Mouse (Mus musculus): ENCODE measurements around the gene Dpp7. TPM values are rescaled to one million over a fixed set of nuclear protein-coding genes. Genes with fewer than 3 reads are reported as not detected.

Gene Dpp7
- polyA plus RNA-seq, 1 experiment from 2014 or later: 26.2 TPM

DNA sequence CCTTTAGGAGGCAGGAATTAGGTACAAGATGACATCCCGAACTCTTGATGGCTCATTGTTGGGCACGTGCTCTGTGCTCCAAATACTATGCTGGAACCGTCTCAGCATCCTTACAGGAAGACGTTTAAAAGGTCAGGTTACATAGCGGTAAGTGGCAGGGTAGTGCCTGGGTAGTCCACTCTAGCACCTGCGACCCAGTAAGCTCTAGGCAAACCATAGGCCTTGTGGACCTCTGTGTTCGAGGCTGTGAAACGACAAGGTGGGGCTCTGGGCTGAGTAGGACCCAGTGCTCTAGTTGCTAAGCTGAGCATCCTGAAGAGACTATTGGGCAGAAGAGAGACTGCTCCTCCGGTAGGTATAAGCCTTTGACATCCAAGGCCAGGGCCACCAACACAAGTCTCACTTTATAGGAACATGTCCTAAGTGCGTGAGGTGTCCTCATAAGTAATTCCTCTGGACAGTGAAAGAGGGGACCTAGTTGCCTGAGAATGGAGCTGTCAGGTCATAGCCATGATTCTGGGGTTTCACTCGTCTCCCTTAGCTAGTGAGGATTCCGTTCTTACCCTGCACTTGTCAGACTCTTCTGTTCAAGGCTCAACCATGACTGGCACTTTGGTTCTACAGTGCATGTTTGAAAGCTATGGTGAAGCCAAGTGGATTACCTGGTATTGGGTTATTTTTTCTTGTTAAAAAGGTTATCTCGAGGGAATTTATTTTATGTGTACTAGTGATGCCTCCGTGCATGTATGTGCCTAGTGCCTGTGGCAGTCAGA, 50.4 kb downstream of the Dpp7 start:
- Histone ChIP-seq H3K4me2 (ENCODE audit: low read length) (peak overlapping the region; percentile 77), H3K27ac (ENCODE audit: low read length) (no peak overlapping the region; the same call in 1 of the 2 replicates), H3K9me3 (replicated peaks; ENCODE audit: control insufficient read depth, low read length, poor library complexity, severe bottlenecking) (no peaks in the 10 kb centered on the region), H3K36me3 (ENCODE audit: control insufficient read depth, insufficient read depth, low read length) (peaks cover 21% of the 10 kb centered on the region), H3K9ac (ENCODE audit: low read depth, low read length) (peak overlapping the region; percentile 56), H3K4me3 (ENCODE audit: low read depth, low read length) (peak overlapping the region; percentile 43), H3K4me1 (ENCODE audit: control insufficient read depth, insufficient read depth, low read length) (peaks cover 6% of the 10 kb centered on the region), H3K27me3 (ENCODE audit: control insufficient read depth, insufficient read depth, low read depth, low read length) (peaks cover 35% of the 10 kb centered on the region)
- ATAC-seq: peak; percentile 36
- WGBS: 51% methylated on average over 14 of the region's 14 CpGs

DNA sequence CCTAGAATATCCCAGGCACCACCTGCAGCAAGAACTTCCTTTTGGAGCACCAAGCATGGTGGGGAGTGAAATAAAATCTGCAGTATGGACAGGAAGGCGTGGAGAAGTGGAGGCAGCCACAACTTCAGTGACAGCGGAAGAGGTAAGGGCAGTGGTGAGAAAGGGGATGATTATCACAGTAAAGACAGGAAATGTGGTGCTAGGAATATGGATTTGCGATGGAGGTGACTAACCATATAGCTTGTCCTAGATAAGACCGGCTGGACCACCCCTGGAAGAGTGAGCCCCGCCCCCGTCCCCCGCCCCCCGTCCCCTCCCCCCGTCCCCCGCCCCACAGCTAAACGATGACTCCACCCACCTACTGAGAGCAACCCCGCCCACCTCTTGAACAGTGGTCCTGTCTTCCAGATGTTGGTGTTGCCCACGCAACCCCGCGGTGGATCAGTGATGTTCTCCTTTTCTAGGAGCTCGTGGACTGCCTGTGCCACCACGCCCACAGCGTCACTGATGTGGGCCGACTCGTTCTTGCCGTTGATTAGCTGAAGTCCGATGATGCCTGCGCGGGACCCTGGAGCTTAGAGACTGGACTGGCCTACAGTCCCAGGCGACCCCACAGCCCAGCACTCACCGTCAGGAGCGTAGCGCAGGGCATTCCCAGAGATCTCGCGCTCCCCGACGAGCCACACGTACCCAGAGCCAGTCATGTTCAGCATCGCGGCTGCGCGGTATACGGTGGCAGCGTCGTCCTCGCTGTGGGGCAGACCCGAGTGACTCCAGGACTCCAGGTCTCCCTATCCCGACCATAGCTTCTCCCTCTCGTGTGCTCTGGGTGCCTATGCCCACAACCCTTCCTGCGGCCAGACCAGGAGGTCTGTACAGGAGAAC, 51.3 kb downstream of the Dpp7 start:
- Histone ChIP-seq H3K27ac (ENCODE audit: low read length) (peak overlapping the region; percentile 68), H3K4me1 (ENCODE audit: control insufficient read depth, insufficient read depth, low read length) (peaks cover 6% of the 10 kb centered on the region), H3K9me3 (replicated peaks; ENCODE audit: control insufficient read depth, low read length, poor library complexity, severe bottlenecking) (no peaks in the 10 kb centered on the region), H3K4me3 (ENCODE audit: low read depth, low read length) (peak overlapping the region; percentile 43), H3K36me3 (ENCODE audit: control insufficient read depth, insufficient read depth, low read length) (peaks cover 18% of the 10 kb centered on the region), H3K27me3 (ENCODE audit: control insufficient read depth, insufficient read depth, low read depth, low read length) (peaks cover 27% of the 10 kb centered on the region), H3K4me2 (ENCODE audit: low read length) (peak overlapping the region; percentile 77), H3K9ac (ENCODE audit: low read depth, low read length) (peak overlapping the region; percentile 56)
- 4% methylated on average over 45 of the region's 45 CpGs for WGBS
- ATAC-seq: peak; percentile 81

DNA sequence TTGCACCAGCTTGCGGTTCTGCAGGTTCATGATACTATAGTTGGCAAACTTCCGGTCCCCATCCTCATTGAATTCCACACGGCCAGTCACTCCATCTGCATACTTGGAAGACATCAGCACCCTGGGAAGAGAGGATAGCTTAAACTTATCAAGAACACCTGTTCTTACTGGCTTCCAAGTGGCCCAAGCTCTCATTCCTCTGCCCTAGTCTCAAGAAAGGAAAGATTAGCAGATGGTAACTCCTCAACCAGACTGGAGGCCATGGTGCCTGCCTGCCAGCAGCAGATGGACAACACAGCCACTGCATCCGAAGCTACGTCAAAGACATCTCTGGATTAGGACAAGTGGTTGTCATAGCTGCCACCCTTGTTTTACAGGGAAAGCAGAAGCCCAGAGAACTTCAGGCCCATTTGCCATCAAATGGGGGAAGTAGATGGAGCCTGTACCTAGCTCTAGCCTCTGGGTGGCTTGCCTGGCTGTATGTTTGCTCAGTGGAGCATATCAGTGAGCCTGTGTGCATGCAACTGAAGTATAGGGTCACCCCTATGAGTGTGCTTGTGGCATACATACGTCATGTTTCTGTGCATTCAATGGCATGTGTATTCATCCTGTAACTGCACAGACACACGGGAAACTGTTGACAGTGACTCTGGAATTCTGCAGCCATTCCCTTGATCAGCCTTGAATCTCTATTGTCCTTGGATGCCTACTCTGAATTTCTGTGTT, 52.1 kb downstream of the Dpp7 start:
- peak overlapping the region; percentile 77 for H3K4me2 ChIP-seq (ENCODE audit: low read length)
- WGBS: 72% methylated on average over 7 of the region's 7 CpGs
- no peak overlapping the region for H3K27ac ChIP-seq (ENCODE audit: low read length)
- peak overlapping the region; percentile 43 for H3K4me3 ChIP-seq (ENCODE audit: low read depth, low read length)
- no peak for ATAC-seq
- H3K36me3 ChIP-seq (ENCODE audit: control insufficient read depth, insufficient read depth, low read length): peaks cover 18% of the 10 kb centered on the region
- H3K27me3 ChIP-seq (ENCODE audit: control insufficient read depth, insufficient read depth, low read depth, low read length): peaks cover 25% of the 10 kb centered on the region
- no peaks in the 10 kb centered on the region for H3K9me3 ChIP-seq (replicated peaks; ENCODE audit: control insufficient read depth, low read length, poor library complexity, severe bottlenecking)
- no peak overlapping the region for H3K9ac ChIP-seq (ENCODE audit: low read depth, low read length)
- H3K4me1 ChIP-seq (ENCODE audit: control insufficient read depth, insufficient read depth, low read length): peaks cover 6% of the 10 kb centered on the region

DNA sequence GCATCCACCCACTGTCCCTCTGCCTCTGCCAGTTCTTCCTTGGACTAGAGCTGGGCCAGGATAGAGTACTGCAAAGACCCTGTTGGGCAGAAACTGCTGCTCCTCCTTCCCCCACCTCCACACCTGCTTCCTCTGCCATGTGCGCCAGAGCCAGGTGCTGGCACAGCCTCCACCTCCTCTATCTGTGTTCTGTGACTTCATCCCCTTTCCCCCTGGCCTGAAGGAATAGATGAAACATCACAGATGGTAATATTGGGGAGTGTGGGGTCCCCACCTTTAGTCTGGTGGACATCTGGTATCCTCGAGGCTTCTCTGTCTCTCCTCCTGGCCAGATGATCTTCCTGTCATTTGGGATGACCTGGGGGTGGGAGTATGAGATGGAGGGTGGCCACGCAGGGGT, 52.7 kb downstream of the Dpp7 start:
- no peaks in the 10 kb centered on the region for H3K9me3 ChIP-seq (replicated peaks; ENCODE audit: control insufficient read depth, low read length, poor library complexity, severe bottlenecking)
- H3K4me3 ChIP-seq (ENCODE audit: low read depth, low read length): no peak overlapping the region
- H3K27ac ChIP-seq (ENCODE audit: low read length): no peak overlapping the region
- peaks cover 12% of the 10 kb centered on the region for H3K36me3 ChIP-seq (ENCODE audit: control insufficient read depth, insufficient read depth, low read length)
- no peak overlapping the region for H3K9ac ChIP-seq (ENCODE audit: low read depth, low read length)
- WGBS: 83% methylated on average over 3 of the region's 3 CpGs
- H3K4me1 ChIP-seq (ENCODE audit: control insufficient read depth, insufficient read depth, low read length): peaks cover 6% of the 10 kb centered on the region
- no peak overlapping the region for H3K4me2 ChIP-seq (ENCODE audit: low read length)
- ATAC-seq: no peak
- peaks cover 18% of the 10 kb centered on the region for H3K27me3 ChIP-seq (ENCODE audit: control insufficient read depth, insufficient read depth, low read depth, low read length)

Other genes starting within 250 kb of the Dpp7 start
- gene Nrarp, start 175.6 kb downstream of the Dpp7 start, polyA plus RNA-seq (2015; fragmentation: Nextera tagmentation; extraction: Ambion mirVana): 13.1 and 15.0 TPM in 2 replicates
- 1.2 and 1.4 TPM in 2 replicates for gene Tor4a, start 159.5 kb downstream of the Dpp7 start, polyA plus RNA-seq (2015; fragmentation: Nextera tagmentation; extraction: Ambion mirVana)
- 116 and 117 TPM in 2 replicates for gene Nelfb, start 144.9 kb downstream of the Dpp7 start, polyA plus RNA-seq (2015; fragmentation: Nextera tagmentation; extraction: Ambion mirVana)
- not detected in 2 replicates for gene Stpg3, start 141.7 kb downstream of the Dpp7 start, polyA plus RNA-seq (2015; fragmentation: Nextera tagmentation; extraction: Ambion mirVana)
- gene Fam166a, start 137.6 kb downstream of the Dpp7 start, polyA plus RNA-seq (2015; fragmentation: Nextera tagmentation; extraction: Ambion mirVana): 0.43 TPM in 1 of 2 replicates, not detected in the other
- 366 and 421 TPM in 2 replicates for gene Tubb4b, start 131.7 kb downstream of the Dpp7 start, polyA plus RNA-seq (2015; fragmentation: Nextera tagmentation; extraction: Ambion mirVana)
- not detected in 2 replicates for gene Slc34a3, start 122.0 kb downstream of the Dpp7 start, polyA plus RNA-seq (2015; fragmentation: Nextera tagmentation; extraction: Ambion mirVana)
- not detected in 2 replicates for gene Rnf224, start 119.6 kb downstream of the Dpp7 start, polyA plus RNA-seq (2015; fragmentation: Nextera tagmentation; extraction: Ambion mirVana)
- gene Rnf208, start 114.1 kb downstream of the Dpp7 start, polyA plus RNA-seq (2015; fragmentation: Nextera tagmentation; extraction: Ambion mirVana): 144 and 176 TPM in 2 replicates
- gene Cysrt1, start 113.9 kb downstream of the Dpp7 start, polyA plus RNA-seq (2015; fragmentation: Nextera tagmentation; extraction: Ambion mirVana): 0.25 and 0.48 TPM in 2 replicates
- 4.3 and 4.7 TPM in 2 replicates for gene AL732309.1, start 109.5 kb downstream of the Dpp7 start, polyA plus RNA-seq (2015; fragmentation: Nextera tagmentation; extraction: Ambion mirVana)
- 12.4 and 12.7 TPM in 2 replicates for gene Tmem203, start 100.9 kb downstream of the Dpp7 start, polyA plus RNA-seq (2015; fragmentation: Nextera tagmentation; extraction: Ambion mirVana)
- gene Tprn, start 93.7 kb downstream of the Dpp7 start, polyA plus RNA-seq (2015; fragmentation: Nextera tagmentation; extraction: Ambion mirVana): 15.6 and 15.9 TPM in 2 replicates
- 172 and 175 TPM in 2 replicates for gene Ssna1, start 83.9 kb downstream of the Dpp7 start, polyA plus RNA-seq (2015; fragmentation: Nextera tagmentation; extraction: Ambion mirVana)
- 141 and 144 TPM in 2 replicates for gene Anapc2, start 83.9 kb downstream of the Dpp7 start, polyA plus RNA-seq (2015; fragmentation: Nextera tagmentation; extraction: Ambion mirVana)
- not detected in 2 replicates for gene Tmem210, start 68.2 kb downstream of the Dpp7 start, polyA plus RNA-seq (2015; fragmentation: Nextera tagmentation; extraction: Ambion mirVana)
- gene Lrrc26, start 66.4 kb downstream of the Dpp7 start, polyA plus RNA-seq (2015; fragmentation: Nextera tagmentation; extraction: Ambion mirVana): not detected in 2 replicates
- gene Grin1, start 37.2 kb downstream of the Dpp7 start, polyA plus RNA-seq (2015; fragmentation: Nextera tagmentation; extraction: Ambion mirVana): 44.0 and 52.7 TPM in 2 replicates
- gene Man1b1, start 24.0 kb downstream of the Dpp7 start, polyA plus RNA-seq (2015; fragmentation: Nextera tagmentation; extraction: Ambion mirVana): 50.7 and 51.0 TPM in 2 replicates
- 4.6 and 5.2 TPM in 2 replicates for gene Uap1l1, start 9.3 kb upstream of the Dpp7 start, polyA plus RNA-seq (2015; fragmentation: Nextera tagmentation; extraction: Ambion mirVana)
- gene Sapcd2, start 16.0 kb upstream of the Dpp7 start, polyA plus RNA-seq (2015; fragmentation: Nextera tagmentation; extraction: Ambion mirVana): 9.0 and 9.2 TPM in 2 replicates
- 3.7 and 9.0 TPM in 2 replicates for gene Entpd2, start 39.5 kb upstream of the Dpp7 start, polyA plus RNA-seq (2015; fragmentation: Nextera tagmentation; extraction: Ambion mirVana)
- 481 and 529 TPM in 2 replicates for gene Npdc1, start 43.0 kb upstream of the Dpp7 start, polyA plus RNA-seq (2015; fragmentation: Nextera tagmentation; extraction: Ambion mirVana)
- gene Fut7, start 66.9 kb upstream of the Dpp7 start, polyA plus RNA-seq (2015; fragmentation: Nextera tagmentation; extraction: Ambion mirVana): 0.09 and 0.80 TPM in 2 replicates
- gene Abca2, start 72.3 kb upstream of the Dpp7 start, polyA plus RNA-seq (2015; fragmentation: Nextera tagmentation; extraction: Ambion mirVana): 17.3 and 18.3 TPM in 2 replicates
- 2.8 and 3.4 TPM in 2 replicates for gene Clic3, start 100.5 kb upstream of the Dpp7 start, polyA plus RNA-seq (2015; fragmentation: Nextera tagmentation; extraction: Ambion mirVana)
- gene Paxx, start 104.7 kb upstream of the Dpp7 start, polyA plus RNA-seq (2015; fragmentation: Nextera tagmentation; extraction: Ambion mirVana): 121 and 130 TPM in 2 replicates
- 465 and 593 TPM in 2 replicates for gene Ptgds, start 113.7 kb upstream of the Dpp7 start, polyA plus RNA-seq (2015; fragmentation: Nextera tagmentation; extraction: Ambion mirVana)
- gene Lcn12, start 137.6 kb upstream of the Dpp7 start, polyA plus RNA-seq (2015; fragmentation: Nextera tagmentation; extraction: Ambion mirVana): not detected in 2 replicates
- gene Fbxw5, start 144.4 kb upstream of the Dpp7 start, polyA plus RNA-seq (2015; fragmentation: Nextera tagmentation; extraction: Ambion mirVana): 137 and 139 TPM in 2 replicates
- 5.1 and 5.9 TPM in 2 replicates for gene C8g, start 145.4 kb upstream of the Dpp7 start, polyA plus RNA-seq (2015; fragmentation: Nextera tagmentation; extraction: Ambion mirVana)
- 15.2 and 15.9 TPM in 2 replicates for gene Traf2, start 190.6 kb upstream of the Dpp7 start, polyA plus RNA-seq (2015; fragmentation: Nextera tagmentation; extraction: Ambion mirVana)
- 374 and 380 TPM in 2 replicates for gene Edf1, start 201.5 kb upstream of the Dpp7 start, polyA plus RNA-seq (2015; fragmentation: Nextera tagmentation; extraction: Ambion mirVana)
- gene Mamdc4, start 218.5 kb upstream of the Dpp7 start, polyA plus RNA-seq (2015; fragmentation: Nextera tagmentation; extraction: Ambion mirVana): 0.50 and 2.4 TPM in 2 replicates
- 148 and 149 TPM in 2 replicates for gene Phpt1, start 218.9 kb upstream of the Dpp7 start, polyA plus RNA-seq (2015; fragmentation: Nextera tagmentation; extraction: Ambion mirVana)
- 11.4 and 14.9 TPM in 2 replicates for gene Ajm1, start 225.4 kb upstream of the Dpp7 start, polyA plus RNA-seq (2015; fragmentation: Nextera tagmentation; extraction: Ambion mirVana)